Mouse (Mus musculus): ENCODE measurements at regions not wholly inside any gene's neighbourhood (a gene's known extent, or its start where the extent isn't known, plus 50 kb on each side); places are given as distances from the start of the nearest gene placed in this dataset.

DNA sequence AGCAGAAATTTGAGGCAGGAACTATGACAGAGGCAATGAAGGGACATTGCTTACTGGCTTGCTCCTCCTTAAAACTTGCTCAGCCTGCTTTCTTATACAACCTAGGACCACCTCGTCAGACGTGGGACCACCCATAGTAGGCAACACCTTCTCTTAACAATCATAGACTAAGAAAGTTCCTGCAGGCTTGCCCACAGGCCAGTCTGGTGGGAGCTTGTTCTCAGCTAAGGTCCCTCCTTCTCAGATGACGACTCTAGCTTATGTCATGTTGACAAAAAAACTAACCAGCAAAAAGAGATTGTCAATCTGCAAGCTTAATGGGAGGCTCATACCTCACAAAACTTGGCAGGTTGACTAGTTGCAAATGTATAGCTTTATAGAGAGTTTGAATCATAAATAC lies 56.5 kb upstream of the Lsm6 start:
- DNase-seq (ENCODE audit: low read depth): no peak

DNA sequence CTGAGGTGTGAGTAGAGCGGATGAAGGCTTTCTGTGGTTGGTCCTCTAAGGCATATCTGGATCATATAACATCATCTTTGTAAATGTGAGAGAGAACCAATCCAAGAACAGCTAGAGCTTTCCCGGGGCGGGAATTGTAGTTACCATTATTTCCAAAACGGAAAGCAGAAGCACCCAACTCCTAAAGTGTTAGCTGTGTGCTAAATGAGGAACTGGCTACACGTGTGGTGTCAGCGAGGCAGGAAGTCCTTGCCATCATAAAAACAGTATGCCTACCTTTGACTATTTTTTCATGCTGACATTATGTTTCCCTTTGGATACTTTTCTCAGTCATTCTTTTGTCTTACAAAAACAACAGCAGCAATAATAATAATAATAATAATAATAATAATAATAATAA lies 68.8 kb upstream of the Lsm6 start:
- peak; percentile 9 for DNase-seq (ENCODE audit: low read depth)

DNA sequence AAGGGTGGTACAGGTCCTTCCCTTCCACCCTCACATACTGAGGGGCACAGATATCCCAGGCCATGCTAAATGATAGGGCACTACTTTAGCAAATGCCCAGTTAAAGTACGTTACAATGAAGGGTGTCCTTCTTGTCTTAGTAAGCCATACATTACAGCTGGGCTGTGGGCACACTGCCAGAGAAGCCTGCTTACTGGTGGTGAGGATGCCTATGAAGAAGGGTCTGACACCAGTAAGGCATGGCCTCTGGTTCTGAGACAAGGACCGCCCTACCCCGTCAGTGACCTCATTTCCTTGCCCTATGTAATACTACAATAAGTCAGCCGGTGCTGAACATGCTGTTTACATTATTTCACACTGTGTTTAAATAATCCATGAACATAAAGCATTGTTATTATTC lies 69.6 kb upstream of the Lsm6 start:
- DNase-seq (ENCODE audit: low read depth): no peak

DNA sequence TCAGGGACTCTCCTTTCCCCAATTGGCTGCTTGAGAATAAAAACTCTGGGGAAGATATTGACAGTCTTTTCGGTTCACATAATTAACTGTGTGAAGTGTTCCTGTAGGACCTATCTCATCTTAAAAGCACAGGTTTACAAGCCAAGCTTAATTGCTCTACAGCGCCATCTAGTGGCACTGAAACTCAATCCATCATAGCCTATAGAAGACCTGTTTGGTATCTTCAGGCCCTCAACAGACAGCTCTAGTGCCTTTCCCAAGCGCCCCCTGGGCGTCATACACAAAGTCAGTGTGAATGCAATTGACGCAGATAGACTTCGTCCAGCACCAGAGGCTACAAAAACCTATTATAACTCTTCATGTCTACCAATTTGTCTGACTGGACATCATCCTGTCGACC lies 78.9 kb upstream of the Lsm6 start:
- peak; percentile 89 for DNase-seq (ENCODE audit: low read depth)

DNA sequence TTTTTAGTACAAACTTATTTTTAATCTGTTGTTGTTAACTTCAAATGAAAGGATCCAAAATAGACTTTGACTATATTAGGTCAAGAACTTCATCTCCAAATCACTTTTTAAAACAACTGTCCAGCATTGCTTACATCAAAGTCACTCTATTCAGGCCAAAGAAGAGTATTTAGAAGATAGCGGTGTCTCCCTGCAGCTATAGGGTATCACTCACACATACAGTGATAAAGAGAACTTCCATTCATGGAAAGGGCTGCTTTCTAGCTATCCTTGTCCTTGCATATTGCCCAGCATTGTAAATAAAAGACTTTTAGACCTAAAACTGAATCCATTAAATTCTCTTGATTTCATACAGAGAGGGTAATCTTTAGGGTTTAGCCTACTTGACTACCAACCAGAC lies 82.1 kb upstream of the Lsm6 start:
- no peak for DNase-seq (ENCODE audit: low read depth)

DNA sequence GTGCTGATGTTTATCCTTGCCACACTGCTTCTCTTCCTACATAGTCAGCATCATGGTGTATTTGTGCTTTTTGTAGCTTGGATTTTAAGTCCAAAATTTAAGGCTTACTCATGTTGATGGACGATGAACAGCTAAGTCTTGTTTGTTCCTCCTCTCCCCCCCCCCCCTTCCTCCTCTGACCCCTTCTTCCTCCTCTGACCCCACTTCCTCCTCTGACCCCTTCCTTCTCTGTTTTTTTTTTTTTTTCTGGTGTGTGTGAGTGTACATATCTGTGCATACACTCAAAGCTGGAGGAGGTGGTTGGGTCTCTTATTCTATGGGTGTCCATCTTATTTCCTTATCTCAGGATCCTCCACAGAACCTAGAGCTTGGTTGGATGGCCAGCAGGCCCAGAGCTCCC lies 87.0 kb upstream of the Lsm6 start:
- no peak for DNase-seq (ENCODE audit: low read depth)

DNA sequence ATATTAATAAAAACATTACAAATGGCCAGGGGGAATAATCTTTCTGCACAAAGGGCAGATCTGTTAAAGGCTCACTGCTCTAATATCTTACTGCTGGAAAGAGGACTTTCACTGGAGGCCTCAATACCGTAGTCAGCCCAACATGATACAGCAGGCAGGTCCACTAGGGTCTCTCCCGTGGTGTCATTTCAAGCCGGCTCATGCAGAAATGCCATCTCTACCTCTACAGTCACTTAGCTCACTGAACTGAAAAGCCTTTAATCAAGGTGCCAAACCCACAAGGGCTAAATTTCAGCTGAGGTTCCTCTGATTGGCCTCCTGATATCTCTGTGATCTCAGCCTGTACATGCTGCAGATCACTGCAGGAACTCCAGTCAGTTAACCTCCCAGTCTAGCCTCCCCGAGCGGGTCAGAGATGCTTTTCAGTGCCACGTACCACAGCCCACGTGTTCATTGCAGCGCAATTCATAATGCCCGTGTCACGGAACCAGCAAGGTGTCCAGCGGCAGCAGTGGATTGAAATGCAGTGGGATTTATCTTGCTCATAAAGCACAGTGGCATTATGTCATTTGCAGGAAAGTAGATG lies 90.4 kb upstream of the Lsm6 start:
- no peak for DNase-seq (ENCODE audit: low read depth)

DNA sequence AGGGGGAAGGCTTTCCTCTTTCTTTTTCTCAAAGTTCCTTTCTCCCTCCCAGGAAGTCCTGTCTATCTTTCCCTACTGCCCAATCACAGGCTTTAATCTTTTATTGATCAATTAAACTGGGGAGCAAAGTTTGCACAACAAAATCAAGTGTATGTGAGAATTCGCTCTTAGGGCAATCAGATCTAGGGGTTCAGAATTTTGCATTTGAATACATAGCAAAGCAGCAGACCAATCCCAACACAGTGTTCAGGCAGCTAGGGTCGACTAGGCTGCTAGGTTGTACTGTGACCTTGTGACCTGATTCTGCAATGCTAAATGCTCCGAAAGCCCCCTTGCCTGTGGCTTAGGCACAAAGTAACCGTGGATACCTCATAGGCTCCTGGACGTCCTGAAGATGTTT lies 91.5 kb upstream of the Lsm6 start:
- no peak for DNase-seq (ENCODE audit: low read depth)

DNA sequence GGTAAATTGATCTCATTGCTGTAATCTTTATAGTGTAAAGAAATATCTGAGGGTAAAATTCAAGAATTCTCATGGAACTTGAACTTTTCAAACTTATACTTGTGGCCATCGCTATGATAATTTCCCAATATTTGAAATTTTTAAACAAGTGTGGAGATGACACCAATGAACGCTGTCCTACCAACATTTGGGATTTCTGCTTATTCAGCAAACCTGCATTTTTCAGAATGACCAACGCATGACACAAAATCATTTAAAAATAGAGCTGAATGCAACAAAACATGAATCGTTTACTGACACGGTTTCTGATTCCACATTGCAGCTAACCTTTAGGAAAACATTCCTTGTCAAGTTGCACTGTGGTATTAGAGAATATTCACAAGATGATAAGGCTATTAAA lies 92.9 kb upstream of the Lsm6 start:
- DNase-seq (ENCODE audit: low read depth): no peak

DNA sequence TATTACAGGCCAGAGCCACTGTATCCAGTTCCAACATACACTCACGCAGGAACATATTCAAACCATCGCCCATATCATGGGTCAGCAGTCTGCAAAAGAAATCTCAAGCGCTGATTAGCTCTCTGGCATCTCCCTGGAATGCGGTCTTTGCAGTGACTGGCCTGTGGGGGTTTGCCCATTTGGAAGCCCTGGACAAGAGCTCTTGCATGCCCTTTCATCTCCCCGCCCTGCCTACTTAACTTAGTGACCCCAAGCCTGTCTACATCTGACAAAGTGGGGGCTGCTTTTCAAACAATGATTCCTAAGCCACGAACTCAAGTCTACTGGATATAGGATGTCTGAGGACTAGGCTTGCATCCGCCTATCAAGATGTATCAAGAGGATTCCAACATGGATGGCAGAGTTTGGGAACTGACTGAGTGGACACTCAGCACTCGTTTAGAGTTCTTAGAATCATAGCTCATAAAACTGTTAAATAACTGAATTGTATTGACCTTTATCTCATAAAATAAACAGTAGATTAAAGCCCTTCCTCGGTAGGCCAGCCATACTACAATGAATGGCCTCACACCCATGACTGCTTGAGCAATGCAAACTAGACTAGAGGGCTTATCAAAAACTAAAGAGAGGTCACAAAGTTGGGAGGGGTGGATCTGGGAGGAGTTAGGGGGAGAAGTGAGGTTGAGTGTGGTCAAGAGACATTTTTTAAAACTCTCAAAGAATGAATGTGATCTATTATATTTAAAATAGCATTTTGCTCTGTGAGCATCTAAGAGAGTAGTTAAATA lies 97.4 kb upstream of the Zfp827 start:
- no peak for DNase-seq (ENCODE audit: low read depth)

DNA sequence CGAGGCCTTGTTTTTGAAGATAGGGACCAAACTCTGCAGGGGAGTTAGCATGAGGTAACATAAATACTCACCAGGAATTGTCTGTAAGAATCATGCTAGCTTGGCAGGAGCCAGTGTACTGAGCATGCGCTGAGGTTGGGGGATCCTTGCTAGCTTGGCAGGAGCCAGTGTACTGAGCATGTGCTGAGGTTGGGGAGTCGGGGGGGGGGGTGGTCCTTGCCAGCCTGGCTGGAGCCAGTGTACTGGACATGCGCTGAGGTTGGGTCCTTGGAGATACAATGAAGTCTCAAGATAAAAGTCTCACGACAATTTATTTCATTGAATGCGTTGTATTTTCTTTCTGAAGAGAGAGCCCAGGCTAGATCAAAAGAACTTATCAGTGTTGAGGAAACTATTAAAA lies 96.2 kb upstream of the Zfp827 start:
- DNase-seq (ENCODE audit: low read depth): no peak

DNA sequence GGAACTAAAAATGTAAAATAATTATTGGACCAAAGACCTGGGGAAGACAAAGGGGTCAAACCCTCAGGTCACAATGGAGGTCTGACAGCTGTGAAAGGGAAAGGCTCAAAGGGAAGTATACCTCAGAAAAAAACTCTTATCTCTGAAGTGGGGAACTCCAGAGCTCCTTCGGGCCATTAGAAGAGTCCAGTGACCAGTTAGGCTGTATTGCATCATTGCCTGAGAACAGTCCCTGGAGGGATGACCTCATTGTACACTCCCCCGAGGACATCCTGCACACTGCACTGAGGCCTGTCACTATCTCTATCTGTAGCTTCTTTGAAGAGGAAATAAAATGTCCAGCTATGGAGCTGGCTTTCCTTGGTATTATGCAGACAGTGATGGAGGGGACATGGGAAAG lies 88.2 kb upstream of the Zfp827 start:
- peak; percentile 32 for DNase-seq (ENCODE audit: low read depth)

DNA sequence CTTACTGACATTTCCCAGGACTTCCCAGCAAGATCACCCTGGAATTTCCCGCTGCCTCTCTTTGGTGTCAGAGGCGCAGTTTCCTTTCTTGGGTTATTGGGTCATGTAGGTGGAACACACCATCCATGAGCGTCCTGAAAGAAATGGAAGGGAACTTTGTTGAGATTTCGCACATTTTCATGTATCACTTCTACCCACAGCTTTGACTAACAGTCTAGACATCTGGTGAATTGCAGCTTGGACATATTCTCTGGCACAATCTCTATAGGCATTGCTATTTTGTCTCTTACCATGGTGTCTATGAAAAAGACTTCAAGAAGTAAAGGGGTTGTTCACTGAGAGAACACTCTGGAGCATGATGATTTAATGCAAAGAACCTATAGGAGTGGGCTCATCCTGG lies 86.7 kb upstream of the Zfp827 start:
- no peak for DNase-seq (ENCODE audit: low read depth)

DNA sequence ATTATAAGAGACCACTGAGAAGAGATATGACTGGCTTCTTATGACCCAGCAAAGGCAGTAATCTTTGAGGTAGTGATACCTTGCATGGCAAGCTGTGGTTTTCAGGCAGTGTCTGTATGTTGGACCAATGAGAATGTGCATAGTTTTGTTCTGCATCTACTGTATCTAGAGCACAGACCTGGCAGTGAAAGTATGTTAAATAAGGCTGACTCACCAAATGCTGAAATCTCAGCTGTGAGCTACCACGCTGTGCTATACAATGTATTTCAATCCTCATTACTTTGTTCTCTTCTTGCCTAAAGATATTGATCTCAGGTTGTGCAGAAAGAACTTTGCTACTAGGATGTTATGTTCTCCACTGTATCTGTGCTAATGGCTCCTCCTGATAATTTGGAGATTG lies 83.9 kb upstream of the Zfp827 start:
- DNase-seq (ENCODE audit: low read depth): no peak

DNA sequence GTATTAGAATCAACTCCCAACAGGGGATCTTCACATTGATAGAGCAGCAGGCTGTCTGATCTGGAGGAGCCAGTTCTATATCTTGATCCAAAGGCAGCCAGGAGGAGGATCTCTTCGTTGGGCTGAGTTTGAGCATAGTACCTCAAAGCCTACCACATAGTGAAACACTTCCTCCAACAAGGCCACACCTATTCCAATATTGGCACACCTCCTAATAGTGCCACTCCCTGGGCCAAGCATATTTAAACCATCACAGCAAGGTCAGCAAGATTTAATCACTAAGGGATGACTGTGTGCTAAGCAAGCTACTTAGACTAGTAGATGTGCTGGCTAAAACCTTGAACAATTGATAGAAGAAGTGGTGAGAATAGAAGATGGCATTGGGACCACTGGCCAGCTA lies 82.6 kb upstream of the Zfp827 start:
- no peak for DNase-seq (ENCODE audit: low read depth)

DNA sequence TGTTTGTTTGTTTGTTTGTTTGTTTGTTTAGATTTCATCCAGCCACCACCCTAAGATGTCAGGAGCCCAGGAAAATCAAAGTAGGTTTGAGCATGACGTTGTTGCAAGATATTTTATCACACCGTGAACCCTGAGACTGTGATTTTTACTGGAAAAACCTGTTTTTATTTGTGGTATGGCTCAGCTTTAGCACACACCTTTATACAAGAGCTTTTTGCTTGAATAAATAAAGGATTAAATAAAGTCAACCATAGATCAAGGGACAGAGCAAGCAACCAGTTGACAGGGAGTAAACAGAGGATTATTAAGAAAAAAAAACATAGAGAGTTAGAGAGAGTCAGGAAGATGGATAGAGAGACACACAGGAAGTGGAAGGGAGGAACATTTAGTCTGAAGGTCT lies 82.2 kb upstream of the Zfp827 start:
- no peak for DNase-seq (ENCODE audit: low read depth)

DNA sequence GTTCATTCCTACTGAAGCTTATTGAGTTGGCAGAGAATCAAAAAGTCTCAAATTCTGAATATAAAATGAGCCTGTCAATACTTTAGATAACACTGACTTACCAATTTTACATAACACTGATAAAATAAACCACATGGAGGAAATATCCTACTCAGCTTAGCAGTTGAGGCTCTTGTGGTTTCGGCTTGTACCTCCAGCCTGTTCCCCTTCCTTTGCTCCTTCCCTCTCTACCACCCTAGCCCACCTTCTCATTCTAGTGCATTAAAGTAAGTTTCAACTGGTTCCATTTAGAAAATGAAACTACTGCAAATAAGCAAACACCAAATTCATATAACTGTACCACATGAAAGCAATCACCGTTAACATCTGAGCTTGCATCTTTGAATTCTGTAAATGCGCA lies 53.2 kb upstream of the Zfp827 start:
- DNase-seq (ENCODE audit: low read depth): no peak
